Mouse (Mus musculus): ENCODE data around the gene Pdgfb. TPM values are rescaled to one million over a fixed set of nuclear protein-coding genes. Genes with fewer than 3 reads are reported as not detected.

Pdgfb gene
- total RNA-seq, 2 experiments from 2014 or later, result 0.40 to 1.3 TPM

DNA sequence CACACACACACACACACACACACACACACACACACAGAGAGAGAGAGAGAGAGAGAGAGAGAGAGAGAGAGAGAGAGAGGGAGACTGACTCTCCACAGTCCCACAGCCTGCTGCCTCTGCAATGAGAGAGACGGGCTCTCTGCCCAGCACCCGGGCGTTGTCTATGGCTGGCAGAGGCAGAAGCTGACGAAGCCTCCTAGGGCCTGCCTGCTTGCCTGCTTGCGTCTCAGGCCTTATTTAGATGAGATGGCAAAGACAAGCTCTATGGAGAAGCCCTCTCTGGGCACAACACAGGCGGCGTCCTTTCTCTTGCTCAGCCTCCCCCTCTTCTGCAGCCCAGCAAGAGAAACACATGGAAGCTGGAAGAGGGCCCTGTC lies 4.6 kb downstream of the Pdgfb start:
- no peak for ATAC-seq (ENCODE audit: poor library complexity, severe bottlenecking)

DNA sequence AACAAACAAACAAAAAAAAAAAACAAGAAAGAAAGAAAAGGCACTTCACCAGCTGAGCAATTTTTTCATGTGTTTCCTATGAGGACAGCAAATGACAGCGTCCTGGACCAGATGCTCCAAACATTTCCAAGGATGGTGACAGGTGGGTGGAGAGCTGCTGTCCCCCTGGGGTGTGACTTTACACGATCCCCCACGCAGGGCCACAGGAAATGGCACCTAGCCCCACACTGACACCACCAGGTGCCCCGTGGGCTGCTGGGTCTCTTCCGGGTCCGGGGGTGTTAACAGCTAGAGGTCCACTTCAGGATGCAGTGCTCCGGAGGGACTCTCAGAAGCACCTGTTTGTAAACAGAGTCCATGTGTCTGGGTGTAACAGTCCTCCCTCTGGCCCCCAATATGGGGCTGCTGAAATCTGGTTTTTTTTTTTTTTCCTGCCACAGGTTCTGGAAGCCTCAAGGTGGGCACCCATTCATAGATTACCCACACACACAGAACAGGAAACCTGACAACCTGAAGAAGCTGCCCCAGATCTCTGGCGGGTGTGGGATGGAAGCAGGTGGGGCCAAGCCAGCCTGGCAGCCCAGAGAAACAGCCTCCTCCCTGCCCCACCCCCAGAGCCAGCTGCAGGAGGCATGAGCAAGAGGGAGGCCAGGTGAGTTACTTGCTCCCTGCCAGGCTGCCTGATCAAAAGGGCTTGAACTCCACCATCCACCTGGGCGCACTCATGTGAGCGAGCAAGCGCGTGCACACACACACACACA lies 5.2 kb downstream of the Pdgfb start:
- ATAC-seq (ENCODE audit: poor library complexity, severe bottlenecking), result no peak

DNA sequence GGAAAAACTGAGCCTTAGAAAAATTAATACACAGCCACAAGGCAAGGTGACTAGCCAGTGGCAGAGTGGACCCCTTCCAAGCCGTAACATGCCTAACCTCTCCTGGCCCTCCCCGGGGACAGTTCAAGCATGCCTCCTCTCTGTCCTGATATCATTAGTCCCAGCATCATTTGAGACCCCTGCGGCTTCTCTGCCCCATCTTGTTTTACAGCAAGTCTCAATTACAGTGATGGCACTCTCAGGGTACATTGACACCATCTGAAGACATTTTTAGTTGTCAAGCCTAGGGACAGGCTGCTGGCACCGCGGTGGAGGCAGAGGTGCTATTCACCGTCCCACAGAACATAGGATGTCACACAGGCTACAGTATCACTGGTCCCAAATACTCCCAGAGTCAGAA lies 6.3 kb downstream of the Pdgfb start:
- no peak for ATAC-seq (ENCODE audit: poor library complexity, severe bottlenecking)

DNA sequence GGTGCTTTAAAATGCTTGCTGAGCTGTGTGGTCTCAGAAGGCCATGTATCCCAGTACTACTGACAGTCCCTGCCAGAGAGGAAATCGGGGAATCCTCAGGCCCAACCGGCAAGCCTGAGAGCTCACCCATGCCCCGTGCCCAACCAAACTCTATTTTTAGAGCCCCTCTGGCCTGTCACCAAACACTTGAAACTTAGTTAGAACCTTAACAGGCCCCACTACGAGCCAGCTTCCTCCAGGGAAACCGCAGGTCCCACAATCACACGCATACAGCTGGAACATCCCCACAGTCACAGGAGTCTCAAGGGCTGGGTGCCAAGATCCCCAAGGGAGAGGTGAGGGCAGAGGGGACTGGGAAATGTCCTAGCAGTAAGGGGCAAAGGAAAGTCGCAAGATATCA lies 8.6 kb downstream of the Pdgfb start:
- ATAC-seq (ENCODE audit: poor library complexity, severe bottlenecking), result no peak

DNA sequence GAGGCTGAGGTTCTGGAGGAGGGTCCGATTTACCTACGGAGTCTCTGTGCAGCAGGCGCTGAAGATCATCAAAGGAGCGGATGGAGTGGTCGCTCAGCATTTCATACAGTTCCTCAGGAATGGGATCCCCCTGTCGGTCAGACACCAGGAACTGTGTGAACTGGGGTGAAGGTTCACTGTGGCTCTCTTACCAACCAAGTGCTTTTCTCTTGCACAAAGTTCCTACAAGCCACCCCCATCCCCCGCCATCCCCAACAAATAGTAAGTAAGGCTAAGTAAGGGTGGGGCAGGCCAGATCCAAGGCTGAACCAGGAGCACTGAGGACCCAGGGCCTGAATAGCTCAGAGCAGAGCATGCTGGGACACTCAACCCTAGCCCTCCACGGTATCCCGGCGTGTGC lies 9.3 kb downstream of the Pdgfb start:
- no peak for ATAC-seq (ENCODE audit: poor library complexity, severe bottlenecking)

DNA sequence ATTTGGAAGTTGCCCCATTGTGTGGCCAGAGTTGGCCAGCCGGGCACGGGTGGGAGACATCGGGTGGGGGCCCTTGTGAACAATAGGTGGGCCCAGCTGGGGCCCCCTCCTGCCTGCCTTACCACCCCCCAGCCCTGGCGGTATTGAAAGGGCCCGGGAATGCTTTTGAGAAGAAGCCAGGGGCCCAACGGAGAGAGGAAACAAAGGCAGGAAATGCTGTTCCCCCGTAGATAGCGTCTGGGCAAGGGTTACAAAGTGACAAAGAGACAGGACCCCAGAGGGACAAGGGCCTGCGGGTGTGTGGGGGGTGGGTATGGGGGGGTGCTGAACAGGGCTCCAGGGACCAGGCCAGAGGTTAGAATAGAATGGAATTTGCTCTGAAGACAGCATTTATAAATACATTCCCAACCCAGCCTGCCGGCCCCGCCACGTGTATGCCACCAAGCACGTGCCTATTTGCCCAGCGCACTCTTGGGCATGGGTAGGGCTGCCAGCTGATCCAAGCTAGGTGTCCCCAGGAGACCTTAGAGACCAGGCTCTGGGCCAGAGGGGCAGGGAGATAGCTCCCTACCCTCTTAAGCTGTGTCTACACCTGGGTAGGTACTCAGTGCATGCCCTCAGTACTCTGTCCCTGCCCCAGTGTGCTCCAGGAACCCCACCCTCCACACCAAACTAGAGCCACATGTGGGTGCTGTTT lies 10.0 kb downstream of the Pdgfb start:
- no peak for ATAC-seq (ENCODE audit: poor library complexity, severe bottlenecking)

DNA sequence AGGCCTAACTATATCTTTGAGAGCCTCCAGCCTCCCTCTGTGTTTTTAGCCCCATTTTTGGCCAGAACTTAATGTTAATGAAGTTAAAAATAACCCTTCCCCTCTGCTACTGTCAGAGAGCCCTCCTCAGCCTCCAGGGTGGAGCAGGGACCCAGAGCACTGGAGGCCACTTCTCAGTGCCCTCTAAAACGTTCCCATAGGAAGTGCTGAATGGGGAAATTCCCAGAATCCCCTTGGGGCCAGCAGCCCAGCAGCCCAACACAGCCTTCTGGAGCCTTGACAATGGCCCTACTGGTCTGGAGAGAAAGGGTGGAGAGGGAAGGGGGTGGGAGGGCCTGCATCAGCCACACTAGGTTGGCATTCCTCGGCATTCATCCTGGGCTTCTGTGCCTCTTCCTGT lies 11.2 kb downstream of the Pdgfb start:
- no peak for ATAC-seq (ENCODE audit: poor library complexity, severe bottlenecking)

DNA sequence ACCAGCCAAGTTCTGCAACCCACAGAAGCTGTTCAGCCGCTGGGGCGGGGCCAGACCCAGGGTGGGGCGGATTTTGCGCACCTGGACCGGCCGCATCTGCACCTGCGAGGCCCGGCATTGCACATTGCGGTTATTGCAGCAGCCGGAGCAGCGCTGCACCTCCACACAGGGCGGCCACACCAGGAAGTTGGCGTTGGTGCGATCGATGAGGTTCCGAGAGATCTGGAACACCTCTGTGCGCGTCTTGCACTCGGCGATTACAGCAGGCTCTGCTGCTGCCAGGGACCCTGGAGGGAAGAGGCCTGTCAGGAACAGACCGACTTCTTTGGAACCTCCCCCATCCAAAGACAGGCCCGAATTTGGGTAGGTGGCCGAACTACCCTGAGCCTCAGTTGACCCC lies 13.2 kb downstream of the Pdgfb start:
- no peak for ATAC-seq (ENCODE audit: poor library complexity, severe bottlenecking)

DNA sequence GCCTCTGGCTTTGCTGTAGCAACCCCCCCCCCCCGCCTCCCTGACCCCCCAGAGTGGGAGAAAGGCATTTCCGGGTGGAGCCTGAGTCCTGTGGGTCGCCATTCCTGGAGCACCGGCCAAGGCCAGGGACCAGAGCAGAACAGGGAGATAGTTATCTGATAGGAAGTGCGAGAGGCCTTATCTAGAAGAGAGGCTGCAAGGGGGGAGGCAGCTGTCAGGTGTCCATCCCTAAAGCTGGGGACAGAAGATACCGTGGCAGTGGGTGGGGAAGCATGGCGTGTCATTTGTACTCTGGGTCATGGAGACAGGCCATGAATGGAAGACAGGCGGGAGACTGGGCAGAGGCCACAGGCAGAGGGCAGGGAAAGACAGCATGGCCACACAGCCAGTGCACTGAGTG lies 14.1 kb downstream of the Pdgfb start:
- no peak for ATAC-seq (ENCODE audit: poor library complexity, severe bottlenecking)

DNA sequence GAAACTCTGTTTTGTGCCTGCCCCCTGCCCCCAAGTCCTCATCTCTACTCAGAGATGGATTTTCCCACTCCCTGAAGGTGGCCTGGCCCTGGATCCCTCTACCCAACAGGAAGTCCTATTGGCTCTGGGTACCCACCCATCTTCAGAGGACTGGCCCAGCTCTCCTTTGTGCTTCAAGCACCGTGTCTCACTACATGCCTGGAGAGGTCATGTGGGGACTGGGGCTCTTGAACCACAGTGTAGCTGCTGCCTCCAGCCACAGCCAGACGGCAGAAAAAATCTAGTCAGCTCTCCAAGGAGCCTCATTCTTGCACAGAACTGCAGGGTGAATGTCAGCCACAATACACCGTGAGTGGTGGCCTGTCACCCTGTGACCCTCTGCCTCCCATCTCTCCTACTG lies 16.8 kb downstream of the Pdgfb start:
- no peak for ATAC-seq (ENCODE audit: poor library complexity, severe bottlenecking)

DNA sequence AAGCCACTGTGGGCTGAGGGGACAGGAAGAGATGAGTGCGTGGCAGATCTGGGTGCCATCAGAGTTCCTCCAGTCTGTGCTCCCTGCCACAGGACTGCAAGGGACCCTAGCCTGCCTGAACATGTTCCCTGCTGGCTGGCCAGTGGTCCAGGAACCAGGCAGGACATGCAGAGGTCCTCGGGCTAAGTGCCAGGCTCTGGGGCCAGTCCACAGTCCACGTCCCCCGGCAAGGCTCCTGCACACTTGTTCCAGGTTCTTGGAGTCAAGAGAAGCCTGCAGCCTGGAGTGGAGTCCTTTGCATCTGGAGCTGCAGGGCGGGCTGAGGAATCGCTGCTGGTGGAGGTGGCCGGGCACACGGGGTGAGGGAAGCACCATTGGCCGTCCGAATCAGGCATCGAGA lies 18.0 kb downstream of the Pdgfb start:
- ATAC-seq (ENCODE audit: poor library complexity, severe bottlenecking), result no peak

DNA sequence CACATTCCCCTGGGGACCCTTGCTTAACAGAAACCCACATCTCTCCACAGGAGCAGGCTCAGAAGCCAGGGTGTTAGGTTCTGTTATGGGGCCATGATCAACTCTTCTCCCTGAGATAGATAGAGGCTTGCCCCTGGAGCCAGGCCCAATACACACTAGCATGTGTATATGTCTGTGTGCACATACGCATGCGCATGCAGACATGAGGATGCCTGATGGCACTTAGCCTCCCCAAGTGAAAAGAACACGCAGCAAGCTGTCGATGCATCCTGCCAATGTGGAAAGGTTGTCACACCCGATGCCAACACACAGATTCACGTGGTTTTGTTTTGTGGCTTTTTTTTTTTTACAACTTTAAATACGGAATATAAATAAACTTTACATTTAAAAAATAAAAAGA lies 19.2 kb downstream of the Pdgfb start:
- ATAC-seq (ENCODE audit: poor library complexity, severe bottlenecking), result no peak

DNA sequence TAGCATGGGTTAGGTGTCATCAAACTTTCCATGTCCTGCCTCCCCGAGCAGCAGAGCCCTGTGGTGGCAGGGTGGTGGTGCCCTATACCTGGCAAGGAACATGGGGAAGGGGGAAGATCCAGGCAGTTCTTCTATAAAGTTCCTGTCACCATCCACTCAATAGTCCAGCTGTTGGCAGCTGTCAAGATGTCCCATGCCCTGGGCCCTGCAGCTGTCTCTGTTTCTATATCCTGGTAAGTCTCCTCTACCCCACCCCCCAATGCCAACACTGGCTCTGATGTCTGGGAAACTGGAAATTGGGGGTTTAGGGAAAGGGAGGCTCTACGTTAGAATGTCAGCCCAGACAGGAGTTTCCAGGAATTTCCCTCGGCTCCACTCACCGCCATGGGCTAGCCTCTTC lies 20.2 kb downstream of the Pdgfb start:
- no peak for ATAC-seq (ENCODE audit: poor library complexity, severe bottlenecking)

DNA sequence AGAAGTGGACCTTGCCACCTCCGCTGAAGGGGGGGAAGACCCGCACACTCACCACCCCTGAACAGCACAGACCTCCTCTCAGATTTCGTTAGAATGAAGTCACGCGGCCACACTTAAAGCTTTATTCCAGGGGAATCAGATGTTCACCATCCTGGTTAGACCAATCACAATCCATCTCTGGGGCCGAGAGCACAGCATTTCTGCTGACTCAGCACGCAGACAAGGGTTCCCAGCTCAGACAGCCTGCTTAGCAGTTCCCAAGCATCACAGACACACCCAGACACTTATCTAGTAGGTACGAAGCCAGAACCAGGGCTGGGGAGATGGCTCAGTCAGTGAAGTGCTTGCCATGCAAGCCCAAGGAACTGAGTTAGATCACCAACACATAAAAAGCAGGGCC lies 28.6 kb downstream of the Pdgfb start:
- ATAC-seq (ENCODE audit: poor library complexity, severe bottlenecking), result no peak

DNA sequence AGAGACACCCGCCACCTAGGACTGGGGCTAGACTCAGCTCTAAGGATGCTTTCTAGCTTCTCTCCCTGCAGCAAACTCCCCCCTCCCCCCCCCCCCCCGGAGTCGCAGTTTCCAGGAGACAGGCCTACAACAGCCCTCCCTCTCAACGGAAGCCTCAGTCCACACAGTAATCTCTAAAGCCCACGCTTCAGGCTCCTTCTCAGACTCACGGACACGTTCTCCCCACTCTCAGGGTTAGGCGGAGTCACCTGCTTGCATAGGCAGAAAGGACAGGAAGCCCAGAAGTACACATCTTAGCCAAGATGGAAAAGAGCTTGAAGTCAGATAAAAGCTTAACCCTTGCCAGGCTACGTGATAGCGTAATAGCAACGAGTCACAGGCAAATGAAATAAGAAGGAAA lies 29.3 kb downstream of the Pdgfb start:
- ATAC-seq (ENCODE audit: poor library complexity, severe bottlenecking), result no peak

DNA sequence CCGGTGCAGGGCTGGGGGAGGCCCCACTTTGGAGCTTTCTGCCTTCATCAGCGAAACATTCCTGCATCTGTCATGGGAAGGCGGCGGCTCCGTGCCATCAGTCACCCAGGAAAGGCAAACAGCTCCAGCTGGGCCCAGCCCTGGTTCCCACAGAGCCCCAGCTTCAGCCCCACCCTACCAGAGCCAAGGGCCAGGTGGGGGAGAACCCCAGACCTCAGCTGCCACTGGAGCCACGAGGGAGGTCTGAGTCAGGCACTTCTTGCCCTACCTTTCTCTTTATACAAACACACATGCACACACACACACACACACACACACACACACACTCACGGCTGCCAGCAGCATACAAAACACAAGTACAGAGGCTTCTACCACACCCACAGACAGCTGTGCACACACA lies 30.6 kb downstream of the Pdgfb start:
- ATAC-seq (ENCODE audit: poor library complexity, severe bottlenecking), result no peak

DNA sequence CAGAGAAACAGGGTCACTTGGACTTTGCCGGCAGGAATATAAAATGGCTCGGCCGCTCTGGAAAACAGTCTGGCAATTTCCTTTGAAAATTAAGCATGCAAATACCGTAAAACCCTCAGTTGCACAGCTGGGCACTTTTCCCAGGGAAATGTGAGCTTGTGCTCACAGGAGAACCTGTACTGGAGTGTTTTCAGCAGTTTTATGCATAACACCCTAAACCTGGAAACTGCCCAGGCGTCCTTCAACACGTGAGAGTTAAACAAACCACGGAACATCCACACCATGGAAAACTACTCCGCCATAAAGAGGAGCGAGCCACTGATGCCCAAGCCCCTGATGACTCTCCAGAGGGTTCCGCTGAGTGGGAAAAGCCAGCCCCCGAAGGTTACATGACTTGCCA lies 34.1 kb downstream of the Pdgfb start:
- no peak for ATAC-seq (ENCODE audit: poor library complexity, severe bottlenecking)

DNA sequence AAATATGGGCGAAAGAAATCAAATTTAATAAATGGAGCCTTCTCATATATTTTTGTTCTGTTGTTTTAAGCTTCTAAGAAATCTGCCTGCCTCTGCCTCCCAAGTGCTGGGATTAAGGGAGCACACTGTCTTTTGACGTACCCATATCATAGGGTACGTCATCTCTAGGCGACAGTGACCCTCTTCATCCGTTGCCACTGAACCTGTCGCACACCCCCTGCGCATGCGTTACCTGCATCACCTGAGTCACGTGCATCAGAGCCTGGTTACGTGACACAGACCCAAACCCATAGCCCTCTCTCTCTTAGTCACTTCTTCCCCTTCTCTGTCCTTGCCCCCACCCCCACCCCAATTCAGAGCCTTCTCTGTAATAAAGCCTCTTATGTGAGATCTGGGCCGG lies 42.6 kb downstream of the Pdgfb start:
- ATAC-seq (ENCODE audit: poor library complexity, severe bottlenecking), result no peak

DNA sequence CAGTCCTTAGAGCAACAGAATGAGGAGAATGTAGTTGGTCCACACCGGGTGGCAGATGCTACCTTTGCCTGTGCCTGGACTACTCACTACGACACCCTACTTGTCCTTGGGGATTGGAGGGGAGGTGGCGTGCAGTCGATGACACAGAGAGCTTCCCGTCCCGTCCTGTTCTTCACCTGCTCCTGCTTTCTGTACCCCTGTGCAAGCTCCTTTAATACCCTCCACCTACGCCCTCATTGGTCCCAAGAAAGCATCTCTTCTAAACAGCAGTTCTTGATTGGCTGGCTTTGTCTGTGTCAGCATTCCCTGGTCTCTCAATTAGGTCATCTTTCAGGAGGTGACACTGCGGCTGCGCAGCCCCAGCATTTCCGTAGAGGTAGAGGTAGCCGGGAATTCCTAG lies 43.8 kb downstream of the Pdgfb start, which contains the start of gene Cbx7:
TSS of gene Cbx7 (minus strand) at position 180 of the 400 bp plus-strand sequence.
- ATAC-seq (ENCODE audit: poor library complexity, severe bottlenecking), result no peak

DNA sequence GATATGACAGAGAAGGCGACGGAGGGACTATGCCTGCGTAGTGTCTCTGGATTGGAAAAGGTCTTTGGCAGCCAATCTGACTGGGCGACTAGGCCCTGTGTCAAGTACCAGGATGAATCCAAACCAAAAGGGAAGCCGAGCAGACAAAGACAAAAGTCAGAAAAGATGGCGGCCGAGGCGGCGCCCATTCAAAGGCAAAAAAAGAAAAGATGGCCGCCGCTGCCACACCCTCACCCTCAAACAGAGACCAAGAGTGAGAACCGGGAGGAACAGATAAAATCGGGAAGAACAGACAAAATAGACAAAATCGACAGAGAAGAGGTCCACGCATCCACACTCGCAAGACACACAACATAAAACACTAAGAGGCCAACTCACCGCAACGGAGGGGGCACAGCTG lies 44.3 kb downstream of the Pdgfb start:
- no peak for ATAC-seq (ENCODE audit: poor library complexity, severe bottlenecking)

DNA sequence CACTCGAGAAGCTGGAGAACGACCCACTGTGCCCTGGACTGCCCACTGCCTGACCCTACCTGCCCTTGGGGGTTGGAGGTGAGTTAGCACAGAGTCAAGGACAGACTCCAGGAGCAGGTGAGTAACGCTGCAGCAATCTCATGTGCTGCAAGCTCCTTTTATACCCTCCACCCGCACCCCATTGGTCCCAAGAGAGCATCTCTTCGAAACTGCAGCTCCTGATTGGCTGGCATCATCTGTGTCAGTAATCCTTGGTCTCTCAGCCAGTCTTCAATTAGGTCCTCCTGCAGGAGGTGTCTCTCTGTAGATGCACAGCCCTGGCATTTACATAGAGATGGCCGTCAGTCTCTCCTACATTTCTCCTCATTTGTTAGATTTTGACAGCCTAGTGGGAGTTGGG lies 47.4 kb downstream of the Pdgfb start:
- no peak for ATAC-seq (ENCODE audit: poor library complexity, severe bottlenecking)

DNA sequence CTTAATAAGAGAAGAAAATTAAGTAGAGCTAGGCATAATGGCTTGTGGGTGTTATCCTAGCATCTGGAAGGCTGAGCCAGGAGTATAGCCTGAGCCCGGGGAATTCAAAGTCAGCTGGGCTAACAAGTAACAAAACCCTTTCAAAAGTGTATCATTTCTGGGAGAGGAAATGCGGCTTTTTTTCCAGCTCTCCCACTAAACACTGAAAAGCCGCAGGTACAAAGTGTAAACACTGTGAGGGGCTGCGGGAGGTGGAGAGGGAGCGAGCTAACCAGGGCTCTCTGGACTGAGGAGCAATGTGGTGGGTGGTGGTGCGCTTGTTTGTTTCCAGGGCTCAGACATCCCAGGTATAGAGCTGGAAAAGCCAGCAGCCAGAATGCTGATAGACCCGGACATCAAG lies 50.4 kb downstream of the Pdgfb start:
- no peak for ATAC-seq (ENCODE audit: poor library complexity, severe bottlenecking)

DNA sequence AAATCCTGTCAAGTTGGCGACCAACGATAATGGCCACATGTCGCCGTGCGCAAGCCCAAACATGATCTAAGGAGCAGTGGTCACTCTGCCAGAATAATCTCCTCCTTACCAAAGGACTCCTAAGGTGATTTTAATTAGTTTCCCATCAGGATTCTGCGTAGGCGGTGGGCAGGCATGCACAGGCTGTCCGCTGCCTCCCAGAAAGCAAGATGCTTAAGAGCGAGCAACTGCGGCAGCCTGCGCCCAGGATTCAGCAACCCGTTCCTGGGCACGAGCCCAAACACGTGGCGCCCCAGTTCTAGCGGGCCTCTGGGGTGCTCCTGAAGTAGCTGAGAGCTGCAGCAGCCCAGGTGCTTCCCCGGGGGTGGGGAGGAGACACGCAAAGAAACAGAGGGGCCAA lies 52.1 kb downstream of the Pdgfb start:
- ATAC-seq (ENCODE audit: poor library complexity, severe bottlenecking), result no peak

Measured in megakaryocyte, adult 5-6 weeks (primary cell).